Mouse (Mus musculus) induced T-regulatory cell, adult 2 months (primary cell): ENCODE data around the gene Igf1r.

Source experiments
- DNase-seq: peaks from one replicate; pipeline ENCODE4 v3.0.0-alpha.2; 2012; ENCODE audit warnings: low read depth

The Igf1r gene

DNA sequence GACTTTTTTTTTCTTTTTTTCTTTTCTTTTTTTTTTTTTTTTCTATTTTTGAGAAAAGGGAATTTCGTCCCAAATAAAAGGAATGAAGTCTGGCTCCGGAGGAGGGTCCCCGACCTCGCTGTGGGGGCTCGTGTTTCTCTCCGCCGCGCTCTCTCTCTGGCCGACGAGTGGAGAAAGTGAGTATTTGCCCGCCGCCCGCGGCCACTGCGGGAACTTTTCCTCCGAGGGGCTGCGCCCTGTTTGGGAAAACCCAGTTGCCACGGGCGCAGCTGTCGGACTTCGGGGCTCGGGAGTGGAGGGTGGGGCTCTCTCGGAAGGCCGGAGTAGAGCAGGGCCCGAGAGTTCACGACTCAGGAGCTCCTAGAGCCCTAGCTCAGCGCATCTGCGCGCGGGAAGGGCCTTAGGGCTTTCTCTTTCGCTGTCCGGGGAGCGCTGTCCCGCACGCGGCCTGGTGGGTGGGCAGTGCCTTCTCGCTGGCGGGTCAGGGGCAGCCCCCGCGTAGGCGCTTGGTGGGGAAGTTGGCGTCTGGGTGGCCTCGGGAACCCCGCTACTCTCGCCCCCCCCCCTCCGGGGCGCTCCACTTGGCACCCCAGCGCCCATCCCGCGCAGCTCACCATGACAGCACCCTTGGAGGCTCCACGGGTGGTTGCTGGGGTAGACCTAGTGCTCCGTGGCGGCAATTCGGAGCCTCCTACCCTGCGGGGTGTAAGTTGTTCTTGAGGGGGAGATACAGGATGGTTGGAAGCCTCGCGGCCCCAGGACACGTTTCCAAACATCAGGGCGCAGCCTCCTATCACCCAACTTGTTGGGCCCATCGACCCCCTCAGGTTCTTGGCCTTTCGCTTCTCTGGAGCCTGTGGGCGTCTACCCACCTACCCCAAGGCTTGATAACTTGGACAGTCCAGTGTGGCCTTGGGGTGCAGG, at the start of gene Igf1r:
Gene Igf1r (plus strand): TSS at position 51 of the 924 bp plus-strand sequence.
- DNase-seq = peak; percentile 58

DNA sequence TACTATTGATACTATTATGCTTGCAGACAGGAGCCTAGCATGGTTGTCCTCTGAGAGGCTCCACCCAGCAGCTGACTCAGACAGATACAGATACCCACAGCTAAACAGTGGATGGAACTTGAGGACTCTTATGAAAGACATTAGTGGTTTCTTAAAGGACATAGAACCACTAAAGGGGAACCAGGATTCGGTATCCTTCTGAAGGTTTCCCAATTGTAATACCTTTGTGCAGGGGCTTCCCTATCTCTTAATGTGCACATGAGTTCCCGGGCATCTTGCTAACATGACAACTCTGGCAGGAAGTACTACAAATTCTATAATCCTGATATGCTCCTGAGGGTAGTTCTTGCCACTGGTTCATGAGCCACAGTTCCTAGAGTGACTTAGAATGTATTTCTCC, 46.3 kb upstream of the Igf1r start:
- DNase-seq = no peak

DNA sequence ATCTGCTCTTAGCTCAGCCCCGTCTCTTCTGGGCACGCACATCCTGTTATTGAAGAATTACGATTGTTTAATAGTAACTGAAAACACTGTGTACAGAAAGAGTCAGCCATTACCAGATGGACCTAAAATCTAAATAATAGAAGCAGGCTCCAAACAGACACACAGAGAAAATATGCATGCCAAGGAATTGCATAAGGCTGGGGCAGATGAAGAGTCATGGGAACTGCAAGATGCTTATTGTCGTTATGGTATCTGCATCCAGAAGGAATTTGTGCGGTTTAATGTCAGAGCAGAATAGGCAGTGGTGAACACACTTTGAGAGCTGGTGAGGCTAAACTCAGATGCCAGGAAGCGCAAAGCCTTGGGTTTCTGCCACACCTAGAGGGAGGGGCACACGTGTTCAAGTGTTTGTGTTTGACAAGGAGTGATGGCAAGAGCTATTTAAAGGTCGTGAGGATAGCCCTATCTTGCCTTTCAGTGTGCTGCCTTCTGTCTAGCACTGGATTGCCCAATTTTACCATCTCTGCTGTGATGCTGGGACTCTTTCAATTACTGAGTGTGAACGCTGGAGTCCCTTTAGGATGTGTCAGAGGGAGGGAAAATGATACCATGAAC, 44.7 kb upstream of the Igf1r start:
- no peak for DNase-seq

DNA sequence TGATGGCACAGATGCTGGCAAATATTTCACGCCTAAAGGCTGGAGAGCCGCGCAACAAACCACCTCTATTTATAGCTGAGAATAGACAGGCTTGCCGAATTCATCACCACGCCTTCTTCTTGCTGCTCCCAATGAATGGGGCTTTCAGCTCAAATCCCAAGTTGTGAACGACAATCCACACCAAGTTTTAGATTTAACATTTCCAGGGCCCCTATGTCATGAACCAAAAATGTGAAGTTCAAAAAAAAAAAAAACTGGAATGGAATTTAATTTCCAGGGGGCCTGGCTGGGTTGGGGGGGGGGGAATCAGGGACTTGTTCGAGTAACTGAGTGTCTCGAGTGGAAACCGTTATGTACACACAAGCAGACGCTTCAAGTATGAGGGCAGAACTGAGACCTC, 42.1 kb upstream of the Igf1r start:
- DNase-seq = no peak

DNA sequence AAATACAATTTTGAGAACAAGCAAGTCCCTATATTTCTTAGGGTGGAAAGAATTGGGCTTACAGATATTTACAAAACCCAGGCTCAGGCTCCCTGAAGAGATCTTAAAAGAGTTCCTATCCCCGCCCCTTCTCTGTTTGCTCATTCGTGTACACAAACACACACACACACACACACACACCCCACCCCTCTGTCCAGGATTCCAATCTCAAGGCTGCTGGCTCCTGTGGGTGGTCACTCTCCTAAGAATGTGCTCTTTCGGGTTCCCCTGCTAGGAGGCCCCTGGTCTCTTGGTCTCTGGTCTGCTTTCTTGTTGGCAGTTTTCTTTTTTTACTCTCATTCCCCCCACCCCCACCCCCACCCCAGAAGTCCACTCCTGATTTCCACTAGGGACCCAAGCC, 41.7 kb upstream of the Igf1r start:
- no peak for DNase-seq

DNA sequence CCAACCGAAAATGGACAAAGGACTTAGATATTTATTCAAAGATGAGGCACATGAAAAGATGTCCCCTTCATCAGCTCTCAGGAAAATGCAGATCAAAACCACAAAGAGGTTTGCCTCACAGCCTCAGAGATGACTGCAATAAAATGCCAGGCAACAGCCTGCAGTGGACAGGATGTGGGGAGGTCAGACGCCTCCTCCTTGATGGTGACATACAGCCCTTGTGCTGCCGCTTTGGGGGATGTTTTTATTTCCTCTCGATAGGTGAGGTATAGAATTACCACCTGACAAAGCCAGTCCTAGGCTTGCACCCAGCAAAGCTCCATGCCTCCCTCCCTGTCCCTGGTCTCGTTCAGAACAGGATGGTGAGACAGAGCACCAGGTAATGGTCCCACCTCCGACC, 40.8 kb upstream of the Igf1r start:
- DNase-seq = peak; percentile 7

DNA sequence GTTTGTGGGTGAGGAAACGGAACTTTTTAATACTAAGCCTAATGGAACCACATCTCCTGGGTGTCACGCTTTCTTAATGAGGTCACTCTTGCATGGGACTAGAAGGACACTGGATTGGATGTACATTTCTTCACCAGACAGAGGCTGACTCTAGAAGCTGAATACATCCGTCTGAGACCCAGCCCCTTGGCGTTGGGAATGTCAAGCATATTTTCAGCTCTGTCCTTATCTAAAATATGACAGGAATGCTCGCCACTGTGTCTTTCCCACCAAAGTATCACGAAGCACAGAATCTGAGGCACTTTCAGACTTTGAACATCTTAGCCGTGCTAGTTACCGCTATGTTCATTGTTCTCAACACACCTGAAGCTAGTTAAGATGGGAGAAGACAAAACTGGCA, 35.7 kb upstream of the Igf1r start:
- DNase-seq = no peak

DNA sequence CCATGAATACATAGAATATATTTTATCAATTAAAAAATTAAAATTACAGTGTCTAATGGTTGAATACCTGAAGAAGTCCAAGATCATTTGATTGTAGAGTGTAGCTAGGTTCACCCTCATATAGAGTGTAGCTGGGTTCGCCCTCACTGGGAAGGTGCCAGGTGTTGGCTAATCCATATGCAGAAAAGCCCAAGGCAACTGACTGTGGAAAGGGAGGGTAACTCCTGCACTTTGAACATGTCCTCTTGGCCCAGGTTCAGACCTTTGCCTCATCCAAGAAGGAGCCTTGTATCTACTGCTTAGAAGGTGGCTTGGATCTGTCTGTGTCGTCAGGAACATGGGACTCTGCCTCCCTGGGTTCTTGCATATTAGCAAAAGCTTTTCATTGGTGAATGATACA, 34.9 kb upstream of the Igf1r start:
- no peak for DNase-seq

DNA sequence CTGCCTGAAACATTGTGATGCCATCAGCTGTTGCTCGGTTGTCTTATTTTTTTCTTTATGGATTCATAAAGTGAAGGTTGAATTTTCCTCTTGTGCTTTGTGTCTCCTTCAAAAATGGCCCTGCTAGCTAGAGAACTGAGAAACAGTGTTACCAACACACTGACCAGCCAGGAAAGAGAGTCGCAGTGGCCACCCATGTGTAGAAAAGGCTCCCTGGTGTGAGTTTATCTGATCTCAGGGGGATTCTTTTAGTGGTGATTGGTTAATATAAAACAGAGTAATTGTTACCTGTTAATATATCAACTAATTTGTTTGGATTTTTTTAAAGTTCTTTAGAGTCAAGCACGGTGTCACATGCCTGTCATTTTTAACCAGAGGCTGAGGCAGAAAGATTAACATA, 33.2 kb upstream of the Igf1r start:
- no peak for DNase-seq

DNA sequence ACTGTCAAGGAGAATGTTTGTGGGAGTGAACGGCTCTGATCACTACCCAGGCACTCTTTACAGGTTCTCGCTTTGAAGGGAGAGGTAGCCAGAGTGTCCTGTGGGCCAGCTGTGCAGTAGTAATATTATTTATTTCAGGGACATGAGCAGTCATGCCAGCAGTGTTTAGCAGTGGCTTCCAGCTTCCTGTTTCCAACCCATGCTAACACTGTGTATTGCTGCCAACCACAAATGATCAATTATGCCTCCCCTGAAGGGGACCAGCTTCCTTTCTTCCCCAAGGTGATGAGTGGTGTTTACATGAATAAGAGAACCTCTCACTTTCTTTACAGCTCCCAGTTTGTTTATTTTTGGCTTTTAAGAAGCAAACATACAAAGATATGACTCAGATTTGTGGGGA, 28.4 kb upstream of the Igf1r start:
- DNase-seq = no peak

DNA sequence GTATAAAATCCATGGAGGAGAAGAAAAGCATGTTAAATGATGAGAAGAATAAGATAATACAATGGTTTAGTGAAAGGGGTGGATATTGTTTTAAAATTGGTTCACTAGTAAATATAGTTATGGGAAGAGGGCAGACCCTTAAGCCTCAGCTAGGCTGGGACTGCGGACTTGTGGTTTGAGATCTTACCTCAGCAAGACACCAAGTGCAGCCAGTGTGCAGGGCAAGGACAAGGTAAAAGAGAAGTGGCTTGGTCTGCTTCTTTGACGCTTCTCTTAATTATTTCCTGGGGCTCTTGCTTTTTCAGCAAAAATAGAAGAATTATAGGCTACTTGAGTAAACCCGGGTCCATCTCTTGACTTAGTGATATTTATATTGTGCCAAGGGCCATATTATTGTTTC, 22.5 kb upstream of the Igf1r start:
- no peak for DNase-seq

DNA sequence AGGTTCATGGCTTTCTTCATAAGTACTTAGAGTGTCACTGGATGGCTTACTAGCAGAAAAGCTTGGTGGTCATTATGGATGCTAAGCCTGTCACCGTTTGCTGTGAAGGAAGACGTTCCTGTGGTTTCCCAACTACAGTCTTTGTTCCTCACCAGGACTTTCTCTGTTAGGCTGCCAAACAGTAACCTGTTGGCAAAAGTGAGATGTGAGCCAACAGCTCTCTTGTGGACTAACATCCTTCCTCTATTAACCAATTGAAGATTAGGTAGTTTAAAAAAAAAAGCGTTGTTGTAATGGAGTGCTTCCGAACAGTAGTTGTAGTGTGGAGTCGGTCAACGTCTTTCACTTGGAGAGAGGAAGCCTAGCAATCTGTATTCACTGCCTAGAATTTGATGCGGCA, 15.8 kb upstream of the Igf1r start:
- DNase-seq = no peak

DNA sequence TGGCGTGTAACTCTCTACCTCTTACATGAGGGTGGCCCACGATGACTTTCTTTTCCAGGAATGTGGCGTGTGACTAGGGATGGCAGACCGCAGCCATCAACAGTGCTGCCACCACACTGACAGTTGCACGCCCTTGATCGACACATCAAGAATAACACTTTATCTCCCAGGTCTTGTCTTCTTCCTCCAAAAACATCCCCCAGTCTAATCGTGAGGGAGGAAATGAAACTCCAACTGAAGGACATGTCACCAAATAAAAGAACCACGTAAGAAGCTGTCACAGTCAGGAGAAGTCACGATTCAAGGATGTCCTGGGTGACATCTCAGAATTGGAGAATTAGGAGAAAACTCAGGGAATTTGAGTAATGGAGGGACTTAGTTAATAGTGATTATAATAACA, 8.8 kb upstream of the Igf1r start:
- DNase-seq = no peak

DNA sequence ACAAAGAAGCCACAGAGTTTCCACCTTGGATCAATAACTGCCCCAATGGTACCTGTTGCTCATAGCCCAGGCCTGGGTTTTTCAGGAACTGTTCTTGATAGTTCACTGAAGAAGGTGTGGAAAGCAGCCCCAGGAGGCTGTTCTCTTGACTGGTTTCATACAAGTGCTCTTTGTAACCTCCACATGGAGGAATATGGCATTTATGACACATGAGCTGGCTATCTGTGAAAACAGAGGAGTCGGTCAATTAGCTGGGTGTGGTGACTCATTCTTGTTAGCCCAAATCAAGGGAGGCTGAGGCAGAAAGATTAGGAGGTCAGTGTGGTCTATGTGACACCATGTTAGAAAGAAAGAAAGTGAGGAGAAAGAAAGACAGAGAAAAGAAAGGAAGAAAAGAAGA, 5.7 kb upstream of the Igf1r start:
- DNase-seq = no peak

DNA sequence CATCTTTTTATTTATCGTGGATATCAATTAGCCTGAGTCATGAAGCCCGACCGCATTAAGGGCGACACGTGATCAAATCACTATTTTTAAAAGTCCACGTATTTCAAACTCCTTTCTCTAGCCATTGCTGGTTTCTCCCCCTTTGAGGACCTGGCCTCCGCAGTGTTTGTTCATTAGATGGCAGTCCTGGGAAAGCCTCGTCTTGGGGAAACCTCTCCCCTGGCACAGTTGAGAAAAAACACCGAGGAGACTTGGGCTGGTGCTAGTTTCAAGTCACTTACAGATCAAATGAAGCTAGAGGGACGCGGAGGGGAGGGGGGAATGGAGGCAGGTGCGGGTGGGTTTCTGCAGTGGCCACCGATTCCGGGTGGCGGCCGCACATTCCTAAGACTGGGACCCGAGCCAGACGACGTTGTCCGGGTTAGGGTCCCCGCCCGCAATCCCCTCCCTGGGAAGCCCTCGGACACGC, 2.2 kb upstream of the Igf1r start:
- peak; percentile 33 for DNase-seq

DNA sequence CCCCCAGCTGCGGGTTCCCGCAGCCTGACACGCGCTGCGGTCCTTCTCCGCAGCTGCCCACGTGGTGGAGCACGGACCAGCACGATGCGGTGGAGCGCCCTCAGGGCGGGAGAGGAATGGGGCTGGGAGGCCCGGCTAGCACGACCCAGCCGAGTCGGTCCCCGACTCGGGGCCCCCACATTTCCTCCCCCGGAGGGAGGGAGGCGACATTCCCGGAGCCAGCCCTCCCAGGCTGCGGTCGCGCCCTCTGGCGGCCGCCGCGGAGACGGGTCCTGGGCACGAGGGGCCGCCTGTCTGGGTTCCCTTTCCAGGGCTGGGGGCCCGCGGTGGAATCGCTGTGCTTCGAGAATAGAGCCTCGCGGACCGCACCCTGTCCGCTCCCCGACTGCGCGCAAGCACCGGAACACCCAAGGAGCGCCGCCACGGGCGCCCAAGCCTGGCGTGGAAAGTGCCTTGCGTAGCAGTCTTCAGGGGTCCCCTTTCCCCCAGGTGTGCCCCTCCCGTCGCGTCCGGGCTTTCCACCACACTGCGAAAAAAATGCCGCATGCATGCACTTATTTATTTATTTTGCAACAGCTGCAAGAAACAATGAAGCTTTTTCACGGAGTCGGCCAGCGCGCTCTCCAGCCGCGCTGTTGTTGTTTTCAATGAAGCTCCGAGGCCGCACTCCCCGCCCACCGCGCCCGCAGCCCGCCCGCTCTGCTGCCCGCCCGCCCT, 1.7 kb upstream of the Igf1r start:
- DNase-seq = peak; percentile 65

DNA sequence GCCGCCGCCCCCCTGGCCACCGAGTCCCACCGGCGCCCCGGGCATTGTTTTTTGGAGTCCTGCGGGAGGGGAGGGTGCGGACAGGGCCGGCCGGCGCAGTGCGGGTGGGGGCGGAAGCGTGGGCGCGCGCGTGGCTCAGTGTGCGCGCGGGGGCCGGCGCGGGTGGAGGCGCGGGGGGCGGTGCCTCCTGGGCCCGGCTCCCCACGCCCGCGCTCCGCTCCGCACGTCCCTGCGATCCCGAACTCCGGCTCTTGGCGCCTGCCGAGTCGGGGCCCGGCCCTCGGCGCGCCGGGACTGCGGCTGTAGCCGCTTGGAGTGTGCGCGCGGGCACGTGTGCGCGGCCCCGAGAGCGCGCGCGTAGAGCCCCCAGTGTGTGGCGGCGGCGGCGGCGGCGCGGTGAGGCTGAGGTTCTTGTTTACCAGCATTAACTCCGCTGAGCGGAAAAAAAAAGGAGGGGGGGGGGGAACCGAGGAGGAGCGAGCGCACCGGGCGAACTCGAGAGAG, 1.0 kb upstream of the Igf1r start:
- DNase-seq = peak; percentile 78

DNA sequence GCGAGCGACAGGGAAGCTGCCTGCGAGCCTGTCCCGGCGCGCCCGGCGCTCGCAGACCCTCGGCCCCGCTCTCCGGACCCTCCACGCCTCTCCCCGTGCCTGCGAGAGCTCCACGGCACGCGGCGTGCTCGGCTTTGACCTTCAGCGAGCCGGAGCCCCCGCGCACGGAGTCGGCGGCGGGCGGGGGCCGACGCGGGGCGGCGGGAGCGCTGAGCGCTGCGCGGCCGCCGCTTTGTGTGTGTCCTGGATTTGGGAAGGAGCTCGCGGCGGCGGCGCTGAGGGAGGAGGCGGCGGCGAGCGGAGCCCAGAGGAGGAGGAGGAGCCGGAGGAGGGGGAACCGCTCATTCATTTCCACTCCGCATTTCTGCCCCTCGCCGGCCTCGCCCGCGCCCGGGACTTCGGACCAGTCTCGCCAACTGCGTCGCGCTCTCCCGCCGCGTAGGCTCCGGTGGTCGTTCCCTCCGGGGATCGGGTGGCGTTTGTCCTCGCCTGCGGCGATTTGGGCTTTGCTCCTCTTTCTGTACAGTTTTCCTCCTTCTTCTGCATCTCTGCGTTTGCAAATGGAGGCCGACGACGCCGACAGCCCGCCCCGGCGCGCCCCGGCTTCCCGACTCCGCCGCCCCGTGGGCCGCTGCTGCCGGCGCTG, 468 bp upstream of the Igf1r start:
- DNase-seq = peak; percentile 43

DNA sequence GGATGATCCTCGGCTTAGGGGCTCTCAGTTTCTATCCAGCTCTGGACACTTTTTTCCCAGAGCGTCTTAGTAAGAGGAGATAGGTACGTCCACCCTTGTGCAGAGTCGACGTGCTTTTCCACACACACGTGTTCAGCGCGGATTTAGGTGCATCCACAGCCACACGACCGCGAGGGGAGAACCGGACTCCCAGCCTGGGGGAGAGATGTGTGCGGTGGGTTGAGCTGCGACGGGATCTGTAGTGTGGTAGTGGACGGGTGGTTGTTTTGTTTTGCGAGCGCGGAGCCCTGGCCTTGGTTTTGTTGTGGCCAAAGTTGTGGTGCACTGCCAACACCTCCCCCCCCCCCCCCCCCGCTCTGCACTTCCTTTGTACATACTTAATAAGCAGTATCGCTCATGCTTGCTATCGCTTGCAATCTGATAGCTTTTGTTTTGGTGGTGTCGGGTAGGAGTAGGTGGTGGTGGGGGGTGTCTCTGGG, 1.2 kb downstream of the Igf1r start:
- DNase-seq = peak; percentile 39

DNA sequence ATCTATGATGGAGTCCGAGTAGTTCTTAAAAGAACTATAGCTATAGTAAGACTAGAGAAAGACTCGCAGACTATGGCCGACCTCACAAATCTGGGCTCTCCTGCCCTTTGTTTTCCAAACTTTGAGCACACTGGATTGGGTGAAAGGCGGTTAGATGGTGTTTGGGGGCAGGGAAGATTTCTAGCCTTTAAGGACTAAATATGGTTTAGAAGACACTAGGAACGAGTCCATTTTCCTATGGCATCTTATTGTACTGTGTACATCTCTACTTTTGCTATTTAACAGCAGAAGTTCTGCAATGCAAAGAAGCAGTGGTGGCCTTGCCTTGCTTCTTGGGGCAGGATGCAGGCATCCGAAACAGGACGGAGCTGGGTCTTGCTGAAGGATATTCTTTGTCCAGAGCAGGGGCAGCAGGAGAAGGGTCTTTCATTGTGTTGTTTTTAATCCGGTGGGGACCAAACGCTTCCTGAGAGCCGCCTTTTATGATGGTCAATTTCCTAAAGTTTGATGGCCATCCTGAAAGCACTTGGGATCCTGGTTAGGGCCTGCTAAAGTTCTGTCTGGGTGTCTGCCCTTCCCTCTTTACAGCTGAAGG, 2.1 kb downstream of the Igf1r start:
- no peak for DNase-seq

DNA sequence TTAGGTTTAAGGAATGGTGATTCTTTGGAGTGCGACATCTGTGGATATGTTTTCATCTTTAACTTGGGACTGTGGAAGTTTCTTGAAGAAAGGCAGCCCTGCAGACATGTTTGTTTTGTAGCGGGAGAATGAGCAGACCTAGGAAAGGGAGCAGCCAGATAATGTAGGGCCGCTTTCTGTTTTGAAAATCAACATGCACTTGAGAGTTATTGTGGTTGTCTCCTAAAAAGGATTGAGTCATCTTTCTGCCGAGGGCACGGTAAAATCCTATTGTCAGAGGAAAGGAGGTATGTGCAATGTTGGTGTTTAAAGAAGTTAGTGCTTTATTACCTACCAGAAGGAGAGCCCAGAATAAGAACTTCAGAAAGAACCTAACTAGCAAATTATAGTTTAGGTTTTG, 2.6 kb downstream of the Igf1r start:
- DNase-seq = no peak

DNA sequence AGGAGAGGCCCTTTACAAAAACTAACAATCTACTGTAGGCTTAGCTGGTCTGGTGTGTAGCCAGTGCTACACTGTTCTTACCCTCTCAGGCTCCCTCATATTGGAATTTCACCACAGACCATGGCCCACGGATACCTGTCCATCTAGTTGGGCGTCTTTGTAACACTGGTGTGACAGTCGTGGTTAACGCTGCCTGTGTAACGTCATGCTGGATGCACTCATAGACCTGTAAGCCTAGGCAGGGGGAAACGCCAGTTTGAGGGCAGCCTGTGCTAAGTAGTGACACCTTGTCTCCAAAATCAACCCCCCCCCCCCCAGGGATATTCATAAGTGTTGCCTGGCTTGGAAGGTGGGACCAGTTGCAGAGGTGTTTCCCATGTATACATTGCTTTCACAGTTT, 4.7 kb downstream of the Igf1r start:
- no peak for DNase-seq
